Mouse (Mus musculus): ENCODE data around the gene Ccdc40. TPM values are rescaled to one million over a fixed set of nuclear protein-coding genes. Genes with fewer than 3 reads are reported as not detected.

The Ccdc40 gene
- total RNA-seq, 2 experiments from 2014 or later: 2.8 to 4.1 TPM

DNA sequence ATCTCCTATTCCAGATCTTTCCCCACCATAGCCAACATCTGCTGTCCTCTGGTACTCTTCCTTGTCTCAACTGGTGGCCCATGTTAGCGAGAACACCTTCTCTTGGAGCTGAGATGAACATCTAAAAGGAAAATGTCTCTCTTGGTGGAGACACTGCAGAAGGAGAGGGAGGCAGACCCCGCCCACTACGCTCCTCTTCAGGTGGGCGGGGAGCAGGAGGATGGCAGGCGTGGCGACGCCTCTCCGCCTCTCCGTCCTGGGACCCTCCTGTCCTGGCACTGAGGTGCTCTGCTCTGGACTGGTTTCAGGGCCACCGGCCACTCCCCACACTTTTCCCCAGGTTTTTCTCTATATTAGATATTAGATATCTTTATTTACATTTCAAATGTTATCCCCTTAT, 82.2 kb downstream of the Ccdc40 start:
- no peak for DNase-seq (ENCODE audit: low spot score in 2 of 2)
- Histone ChIP-seq H3K27ac (no peak overlapping the region), H3K4me3 (no peak overlapping the region)
- TF ChIP-seq CTCF (conservative IDR thresholded peaks at IDR 0.05): no peak

DNA sequence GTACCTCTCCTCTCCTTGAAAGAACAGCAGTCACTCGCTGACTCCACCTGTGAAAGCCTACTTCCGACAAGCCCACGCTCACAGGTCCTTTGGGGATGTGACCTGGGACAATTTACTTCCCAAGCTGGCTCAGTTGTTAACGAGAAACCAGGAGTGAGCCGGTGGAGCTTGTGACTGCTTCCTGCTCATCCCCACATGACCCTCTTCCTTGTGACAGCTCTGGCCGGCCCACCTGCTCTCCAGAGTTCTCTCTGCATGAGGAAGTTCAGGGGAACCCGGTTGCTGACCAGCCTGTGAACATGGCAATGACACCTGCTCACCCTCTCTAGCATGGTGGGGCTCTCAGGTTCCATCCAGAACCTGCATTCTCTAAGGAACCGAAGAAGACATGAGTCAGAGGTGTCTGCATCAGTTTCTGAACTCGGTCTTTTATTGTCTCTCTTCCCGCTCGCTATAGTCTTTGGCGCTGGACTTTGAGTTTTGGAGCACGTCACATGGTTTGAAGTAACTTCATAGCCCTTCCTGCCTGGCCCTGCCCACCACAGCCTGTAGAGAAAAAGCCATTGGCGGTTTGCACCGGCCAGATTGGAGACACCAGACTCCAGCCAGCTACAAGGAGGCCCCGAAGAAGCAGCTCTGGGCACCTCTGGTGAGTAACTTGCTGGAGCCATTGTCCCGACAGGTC, 86.0 kb downstream of the Ccdc40 start:
- Histone ChIP-seq H3K27ac (no peak overlapping the region), H3K4me3 (no peak overlapping the region)
- no peak for DNase-seq (ENCODE audit: low spot score in 2 of 2)
- TF ChIP-seq CTCF (conservative IDR thresholded peaks at IDR 0.05): no peak

Other genes starting within 250 kb of the Ccdc40 start
- not detected for gene Enpp7, start 240.4 kb upstream of the Ccdc40 start, total RNA-seq (2021)
- 1 to 10 TPM; 2.9 to 3.1 TPM for gene Cbx2, start 205.6 kb upstream of the Ccdc40 start, total RNA-seq (2021)
- 10 to 100 TPM; 10.2 to 11.3 TPM for gene Cbx8, start 187.6 kb upstream of the Ccdc40 start, total RNA-seq (2021)
- gene Cbx4, start 142.4 kb upstream of the Ccdc40 start, total RNA-seq (2021): 10 to 100 TPM; 53.7 to 60.4 TPM
- gene Tbc1d16, start 73 bp upstream of the Ccdc40 start, total RNA-seq (2021): 10 to 100 TPM; 44.0 to 44.1 TPM
- gene Gaa, start 39.3 kb downstream of the Ccdc40 start, total RNA-seq (2021): 100 to 1,000 TPM; 323 to 324 TPM
- gene Eif4a3, start 71.5 kb downstream of the Ccdc40 start, total RNA-seq (2021): 10 to 100 TPM; 90.8 to 92.2 TPM
- gene Card14, start 79.2 kb downstream of the Ccdc40 start, total RNA-seq (2021): 1 to 10 TPM in 1 of 2 experiments, under 1 TPM in 1; 0.77 to 1.0 TPM
- gene Sgsh, start 127.0 kb downstream of the Ccdc40 start, total RNA-seq (2021): 1 to 10 TPM; 5.0 to 6.3 TPM
- gene Slc26a11, start 127.0 kb downstream of the Ccdc40 start, total RNA-seq (2021): 1 to 10 TPM; 4.9 to 6.7 TPM
- 1 to 10 TPM; 3.1 to 4.1 TPM for gene Rnf213, start 164.5 kb downstream of the Ccdc40 start, total RNA-seq (2021)